Mouse (Mus musculus) CH12.LX (cell line): ENCODE data around the gene Stab1.

Source experiments
- CHD2 ChIP-seq: IDR thresholded peaks from 2 replicates; pipeline ENCODE4 v1.6.1; 2011; ENCODE audit warnings: low read length, improper control_type of control experiment
- CTCF ChIP-seq, 2 experiments: IDR thresholded peaks in 1 of 2; conservative IDR thresholded peaks in 1 of 2; 2 replicates each; pipeline ENCODE4 v1.5.1; 2011 to 2012; ENCODE audit warnings: low read depth in 2 of 2, low read length in 2 of 2, improper control_type of control experiment in 1 of 2, inconsistent platforms in 1 of 2, mild to moderate bottlenecking in 1 of 2, moderate library complexity in 1 of 2
- E2F4 ChIP-seq: IDR thresholded peaks from 2 replicates; pipeline ENCODE4 v1.6.1; 2011; ENCODE audit warnings: low read depth, low read length, improper control_type of control experiment; ENCODE audit not compliant: insufficient replicate concordance
- EP300 ChIP-seq: IDR thresholded peaks from 2 replicates; pipeline ENCODE4 v1.6.1; 2011; ENCODE audit warnings: low read length, improper control_type of control experiment
- MAX ChIP-seq: IDR thresholded peaks from 2 replicates; pipeline ENCODE4 v1.6.1; 2011; ENCODE audit warnings: low read length, improper control_type of control experiment
- NELFE ChIP-seq: IDR thresholded peaks from 2 replicates; pipeline ENCODE4 v1.6.1; 2011; ENCODE audit warnings: low read depth, low read length, improper control_type of control experiment
- NRF1 ChIP-seq: IDR thresholded peaks from 2 replicates; pipeline ENCODE4 v1.6.1; 2014; ENCODE audit warnings: low read depth, mild to moderate bottlenecking, inconsistent platforms, low read length, improper control_type of control experiment, moderate library complexity
- POLR2A ChIP-seq: IDR thresholded peaks from 2 replicates; pipeline ENCODE4 v1.6.1; 2011; ENCODE audit warnings: low read depth, mild to moderate bottlenecking, improper control_type of control experiment, low read length
- RCOR1 ChIP-seq: conservative IDR thresholded peaks from 2 replicates; pipeline ENCODE4 v1.6.1; 2012; ENCODE audit warnings: low read depth, mild to moderate bottlenecking, inconsistent platforms, low read length, improper control_type of control experiment
- USF1 ChIP-seq: IDR thresholded peaks from 2 replicates; pipeline ENCODE4 v1.6.1; 2014; ENCODE audit warnings: low read depth, mild to moderate bottlenecking, inconsistent platforms, low read length, improper control_type of control experiment
- ZNF384 ChIP-seq: IDR thresholded peaks from 2 replicates; pipeline ENCODE4 v1.6.1; 2012; ENCODE audit warnings: low read depth, low read length, improper control_type of control experiment, inconsistent platforms

DNA sequence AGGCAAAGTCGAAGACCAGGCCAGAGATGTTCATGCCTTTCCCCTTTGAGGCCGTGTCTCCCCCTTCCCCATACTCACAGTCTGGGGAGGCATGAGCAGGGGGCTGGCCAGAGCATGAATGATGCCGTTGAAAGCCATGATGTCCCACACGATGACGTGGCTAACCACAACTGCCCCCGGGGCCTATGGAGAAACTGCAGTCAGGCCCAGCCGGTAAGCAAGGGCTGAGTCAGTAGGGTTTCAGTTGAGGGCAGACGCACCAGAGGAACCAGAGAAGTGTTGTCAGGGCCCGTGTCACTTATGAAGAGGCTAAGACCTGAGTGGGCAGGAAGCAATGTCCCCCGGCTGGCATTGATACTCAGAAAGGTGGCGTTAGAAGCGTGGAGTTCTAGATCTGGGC, 28.8 kb downstream of the Stab1 start:
- TF ChIP-seq POLR2A (no peak), CTCF (conservative IDR thresholded peaks at IDR 0.05 in 1 of 2, IDR thresholded peaks at IDR 0.05 in 1 of 2; ENCODE audit: low read depth in 2 of 2, low read length in 2 of 2) (no peak), E2F4 (no peak), EP300 (no peak), RCOR1 (no peak), MAX (no peak), USF1 (no peak), NRF1 (no peak), NELFE (no peak), CHD2 (no peak), ZNF384 (no peak)
